Mouse (Mus musculus) CH12.LX (cell line): ENCODE measurements around the gene Ube2o. TPM values are rescaled to one million over a fixed set of nuclear protein-coding genes. Genes with fewer than 3 reads are reported as not detected.

Experiments used
- DNase-seq: peaks from one replicate; pipeline ENCODE4 v3.0.0-alpha.2; 2013; ENCODE audit errors: extremely low read depth
- H3K27ac ChIP-seq: 2 replicates; pipeline ENCODE4 v1.5.1; 2012; ENCODE audit warnings: low read depth, mild to moderate bottlenecking, control low read depth, moderate library complexity; ENCODE audit not compliant: insufficient read depth
- H3K27me3 ChIP-seq: replicated peaks from 2 replicates; pipeline ENCODE3; 2012; ENCODE audit warnings: inconsistent platforms
- H3K36me3 ChIP-seq, 2 experiments: replicated peaks in 1 of 2; 2 replicates each; pipeline versions ENCODE3 to v1.6.1; 2012; ENCODE audit warnings: inconsistent platforms in 1 of 2, low read length in 1 of 2, mild to moderate bottlenecking in 1 of 2, mixed read lengths in 1 of 2, moderate library complexity in 1 of 2; ENCODE audit not compliant: control insufficient read depth in 1 of 2, insufficient read depth in 1 of 2
- H3K4me1 ChIP-seq, 2 experiments: 2 replicates each; pipeline ENCODE4 v1.6.1; 2012; ENCODE audit warnings: inconsistent platforms in 1 of 2, moderate library complexity in 1 of 2; ENCODE audit not compliant: insufficient read depth in 2 of 2, control insufficient read depth in 1 of 2
- H3K4me2 ChIP-seq: 2 replicates; pipeline ENCODE4 v1.6.1; 2012; ENCODE audit warnings: low read depth, mild to moderate bottlenecking, control low read depth; ENCODE audit not compliant: poor library complexity, insufficient read depth, severe bottlenecking
- H3K4me3 ChIP-seq, 3 experiments: fragments of 150-350 bp in 1 of 3; sonication (generic) in 1 of 3; replicated peaks in 1 of 3; 2 replicates each; pipeline versions ENCODE3 to v1.5.1; 2011 to 2012; ENCODE audit warnings: low read depth in 2 of 3, low read length in 2 of 3, mild to moderate bottlenecking in 2 of 3, moderate library complexity in 2 of 3, control low read depth in 1 of 3, improper control_type of control experiment in 1 of 3, inconsistent platforms in 1 of 3, mixed read lengths in 1 of 3; ENCODE audit not compliant: poor library complexity in 1 of 3
- H3K79me2 ChIP-seq: replicated peaks from 2 replicates; pipeline ENCODE4 v1.6.1; 2012; ENCODE audit warnings: mild to moderate bottlenecking, moderate library complexity; ENCODE audit not compliant: control insufficient read depth, poor library complexity, insufficient read depth, severe bottlenecking; ENCODE audit errors: extremely low read depth
- H3K9ac ChIP-seq: 2 replicates; pipeline ENCODE4 v1.6.1; 2012; ENCODE audit warnings: low read depth, mild to moderate bottlenecking, control low read depth, moderate library complexity; ENCODE audit not compliant: insufficient read depth
- H3K9me3 ChIP-seq: replicated peaks from 2 replicates; pipeline ENCODE3; 2012; ENCODE audit warnings: low read length, inconsistent platforms, mixed read lengths
- CHD1 ChIP-seq: IDR thresholded peaks from 2 replicates; pipeline ENCODE4 v1.6.1; 2012; ENCODE audit warnings: low read depth, low read length, improper control_type of control experiment, inconsistent platforms
- CHD2 ChIP-seq: IDR thresholded peaks from 2 replicates; pipeline ENCODE4 v1.6.1; 2011; ENCODE audit warnings: low read length, improper control_type of control experiment
- CTCF ChIP-seq, 2 experiments: IDR thresholded peaks in 1 of 2; conservative IDR thresholded peaks in 1 of 2; 2 replicates each; pipeline ENCODE4 v1.5.1; 2011 to 2012; ENCODE audit warnings: low read depth in 2 of 2, low read length in 2 of 2, improper control_type of control experiment in 1 of 2, inconsistent platforms in 1 of 2, mild to moderate bottlenecking in 1 of 2, moderate library complexity in 1 of 2
- E2F4 ChIP-seq: IDR thresholded peaks from 2 replicates; pipeline ENCODE4 v1.6.1; 2011; ENCODE audit warnings: low read depth, low read length, improper control_type of control experiment; ENCODE audit not compliant: insufficient replicate concordance
- ELF1 ChIP-seq: IDR thresholded peaks from 2 replicates; pipeline ENCODE4 v1.6.1; 2014; ENCODE audit warnings: low read depth, mild to moderate bottlenecking, inconsistent platforms, low read length, improper control_type of control experiment
- GABPA ChIP-seq: IDR thresholded peaks from 2 replicates; pipeline ENCODE4 v1.6.1; 2012; ENCODE audit warnings: low read depth, low read length, improper control_type of control experiment, inconsistent platforms; ENCODE audit not compliant: insufficient replicate concordance
- HCFC1 ChIP-seq: IDR thresholded peaks from 2 replicates; pipeline ENCODE4 v1.6.1; 2012; ENCODE audit warnings: low read depth, mild to moderate bottlenecking, inconsistent platforms, low read length, improper control_type of control experiment
- IRF4 ChIP-seq: IDR thresholded peaks from 2 replicates; pipeline ENCODE4 v1.6.1; 2014; ENCODE audit warnings: low read depth, mild to moderate bottlenecking, inconsistent platforms, low read length, improper control_type of control experiment
- JUN ChIP-seq: IDR thresholded peaks from 2 replicates; pipeline ENCODE4 v1.6.1; 2011; ENCODE audit warnings: low read depth, mild to moderate bottlenecking, low read length, improper control_type of control experiment, moderate library complexity; ENCODE audit not compliant: insufficient read depth
- JUND ChIP-seq: conservative IDR thresholded peaks from 2 replicates; pipeline ENCODE4 v1.6.1; 2011; ENCODE audit warnings: low read depth, low read length, improper control_type of control experiment
- MAZ ChIP-seq: IDR thresholded peaks from 2 replicates; pipeline ENCODE4 v1.6.1; 2012; ENCODE audit warnings: low read depth, mild to moderate bottlenecking, inconsistent platforms, low read length, improper control_type of control experiment, moderate library complexity
- MEF2A ChIP-seq: IDR thresholded peaks from 2 replicates; pipeline ENCODE4 v1.6.1; 2014; ENCODE audit warnings: low read depth, mild to moderate bottlenecking, inconsistent platforms, low read length, improper control_type of control experiment, borderline replicate concordance
- MXI1 ChIP-seq: IDR thresholded peaks from 2 replicates; pipeline ENCODE4 v1.6.1; 2011; ENCODE audit warnings: mild to moderate bottlenecking, low read depth, low read length, improper control_type of control experiment
- MYC ChIP-seq: IDR thresholded peaks from 2 replicates; pipeline ENCODE4 v1.6.1; 2011; ENCODE audit warnings: low read depth, mild to moderate bottlenecking, improper control_type of control experiment, low read length
- NRF1 ChIP-seq: IDR thresholded peaks from 2 replicates; pipeline ENCODE4 v1.6.1; 2014; ENCODE audit warnings: low read depth, mild to moderate bottlenecking, inconsistent platforms, low read length, improper control_type of control experiment, moderate library complexity
- POLR2AphosphoS2 ChIP-seq: IDR thresholded peaks from 2 replicates; pipeline ENCODE4 v1.6.1; 2011; ENCODE audit warnings: low read depth, low read length, improper control_type of control experiment
- SMC3 ChIP-seq: IDR thresholded peaks from 2 replicates; pipeline ENCODE4 v1.6.1; 2011; ENCODE audit warnings: low read depth, low read length, improper control_type of control experiment
- TBP ChIP-seq: conservative IDR thresholded peaks from 2 replicates; pipeline ENCODE4 v1.6.1; 2011; ENCODE audit warnings: low read depth, low read length, improper control_type of control experiment
- UBTF ChIP-seq: IDR thresholded peaks from 2 replicates; pipeline ENCODE4 v1.6.1; 2012; ENCODE audit warnings: low read depth, mild to moderate bottlenecking, inconsistent platforms, low read length, improper control_type of control experiment, moderate library complexity
- USF2 ChIP-seq: conservative IDR thresholded peaks from 2 replicates; pipeline ENCODE4 v1.6.1; 2011; ENCODE audit warnings: low read depth, low read length, improper control_type of control experiment
- dilution Hi-C: fragments of 300-500 bp; cut with MboI; formaldehyde crosslinking; loops from 2 replicates; pipeline ENCODE4 v1.14.3; 2020; ENCODE audit warnings: low sequenced_read_pairs; ENCODE audit not compliant: extremely low pct_unique_long_range_greater_than_20kb, extremely low pct_ligation_motif_present
- in situ Hi-C: fragments of 300-500 bp; cut with MboI; formaldehyde crosslinking; loops from 3 replicates; pipeline ENCODE4 v1.14.3; 2019; ENCODE audit warnings: low sequenced_read_pairs, low pct_ligation_motif_present, low pct_unique_long_range_greater_than_20kb, mixed read lengths
- polyA plus RNA-seq: library from polyadenylated mRNA; unstranded; fragments of >175 nt; gene quantifications from 2 replicates; pipeline ENCODE4 v1.2.1, GENCODE M21; 2012; ENCODE audit warnings: low read depth; ENCODE audit not compliant: insufficient read length
- total RNA-seq, 2 experiments: library from RNA; depleted of rRNA; stranded (reverse); fragments of 300-350 nt in 1 of 2; fragments of >200 nt in 1 of 2; gene quantifications; 2 replicates each; pipeline ENCODE4 v1.2.3; 2012 to 2014

Gene Ube2o
- total and polyA plus RNA-seq, 3 experiments: 12.7 to 61.7 (median 42.8) TPM

DNA sequence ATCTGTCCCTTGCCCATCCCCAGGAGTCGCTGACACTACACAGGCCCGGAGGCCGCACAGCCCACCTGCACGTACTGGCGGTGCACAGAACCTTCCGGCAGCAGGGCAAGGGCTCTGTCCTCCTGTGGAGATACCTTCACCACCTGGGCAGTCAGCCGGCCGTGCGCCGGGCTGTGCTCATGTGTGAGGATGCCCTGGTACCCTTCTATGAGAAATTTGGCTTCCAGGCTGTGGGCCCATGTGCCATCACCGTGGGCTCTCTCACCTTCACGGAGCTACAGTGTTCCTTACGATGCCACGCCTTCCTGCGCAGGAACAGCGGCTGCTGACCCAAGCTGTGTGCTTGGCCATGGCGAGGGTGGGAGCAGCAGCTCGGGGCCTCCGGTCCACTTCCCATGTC lies 15.5 kb upstream of the Ube2o start:
- dilution Hi-C loops (no loop called here), in situ Hi-C loops (no loop called here)
- Histone ChIP-seq H3K9ac (no peak overlapping the region), H3K27me3 (no peaks in the 10 kb centered on the region), H3K36me3 (peaks cover 46 to 64% of the 10 kb centered on the region in 2 experiments), H3K9me3 (no peaks in the 10 kb centered on the region), H3K4me1 (peaks cover 0 to 7% of the 10 kb centered on the region in 2 experiments; a peak in 2 of 4 replicates), H3K79me2 (no peaks in the 10 kb centered on the region), H3K27ac (no peak overlapping the region), H3K4me2 (no peak overlapping the region), H3K4me3 (no peak overlapping the region)
- no peak for DNase-seq
- TF ChIP-seq UBTF (no peak), SMC3 (no peak), IRF4 (no peak), MEF2A (no peak), JUN (no peak), MXI1 (no peak), MAZ (no peak), CHD1 (no peak)

DNA sequence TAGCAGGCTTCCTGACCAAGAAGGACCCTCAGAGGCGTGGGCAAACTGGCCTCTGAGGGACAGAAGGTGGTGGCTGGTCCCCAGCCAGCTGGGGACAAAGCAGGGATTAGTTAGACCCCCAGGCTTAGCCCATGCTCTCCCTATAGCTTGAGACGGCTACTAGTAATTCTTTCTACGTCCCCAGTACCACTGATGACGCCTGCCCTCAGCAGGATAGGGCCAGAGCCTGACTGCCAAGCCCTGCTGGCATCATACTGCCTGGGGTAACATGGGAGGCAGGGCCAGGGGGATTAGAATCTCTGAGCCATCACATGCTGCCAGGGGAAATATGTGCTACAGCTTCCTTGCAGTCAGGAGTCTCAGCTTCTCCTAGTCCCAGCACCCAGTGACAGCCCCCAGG lies 12.1 kb upstream of the Ube2o start:
- H3K79me2 ChIP-seq: no peaks in the 10 kb centered on the region
- no peak for DNase-seq
- H3K9me3 ChIP-seq: no peaks in the 10 kb centered on the region
- peaks cover 2% of the 10 kb centered on the region for H3K27me3 ChIP-seq
- dilution Hi-C loops: no loop called here
- no peak overlapping the region for H3K9ac ChIP-seq
- peaks cover 12 to 30% of the 10 kb centered on the region in 2 experiments for H3K36me3 ChIP-seq
- H3K4me3 ChIP-seq: no peak overlapping the region
- no peak for TF ChIP-seq TBP
- TF ChIP-seq UBTF: no peak
- TF ChIP-seq JUN: no peak
- no peak for TF ChIP-seq NRF1
- no peak for TF ChIP-seq CHD2
- no peak for TF ChIP-seq HCFC1
- TF ChIP-seq JUND: no peak
- no peak for TF ChIP-seq MAZ
- TF ChIP-seq USF2: no peak
- no peak for TF ChIP-seq CTCF (conservative IDR thresholded peaks at IDR 0.05 in 1 of 2, IDR thresholded peaks at IDR 0.05 in 1 of 2; ENCODE audit: low read depth in 2 of 2, low read length in 2 of 2)
- TF ChIP-seq ELF1: no peak
- no peak for TF ChIP-seq POLR2AphosphoS2
- TF ChIP-seq MYC: no peak
- no peak for TF ChIP-seq E2F4
- no peak for TF ChIP-seq MXI1
- TF ChIP-seq GABPA: no peak
- peaks cover 7 to 34% of the 10 kb centered on the region in 2 experiments for H3K4me1 ChIP-seq
- no peak overlapping the region for H3K4me2 ChIP-seq
- in situ Hi-C loops: loop anchor here (5.0 kb wide), 1 partner anchor 36 kb away; no protein-coding TSS in a partner anchor
- H3K27ac ChIP-seq: no peak overlapping the region
